10 mouse cellular contexts compared by ENCODE assay signal in genomic region chr5:122302810-122303745, GRCm38 (mm10). TPM values are rescaled to one million over a fixed set of nuclear protein-coding genes. Genes with fewer than 3 reads are reported as not detected.
DNase-seq lines count a peak whose midpoint lies in the region; ATAC-seq and TF ChIP-seq lines count a peak whose summit lies in the region.
"Had no signal": no experiment of that assay in that cellular context is flagged by ENCODE, and none has a peak within 500 bp of the region (broad histone marks: within the 10 kb centered on the region; RNA-seq: fewer than 3 reads in every experiment).

No protein-coding gene starts in this region.

- H3K4me1 ChIP-seq in liver, embryonic 12.5 days, result peaks cover 46% of the 10 kb centered on the region
- peaks cover 22% of the 10 kb centered on the region for H3K4me1 ChIP-seq in intestine, embryonic 14.5 days (replicated peaks; ENCODE audit: control insufficient read depth, insufficient read depth, low read length)
- H3K4me1 ChIP-seq in small intestine, adult 2 months (ENCODE audit: control insufficient read depth, insufficient read depth, insufficient read length, low read length), result peaks cover 32% of the 10 kb centered on the region
- 0 out of 2 replicates have a peak, but pooled peaks cover 13% of the 10 kb centered on the region for H3K4me1 ChIP-seq in midbrain, embryonic 10.5 days

- peak; percentile 35; the same call in 1 of the 2 replicates for TF ChIP-seq CTCF in small intestine, adult 2 months (IDR thresholded peaks at IDR 0.05; ENCODE audit: extremely low read depth, insufficient read length, insufficient replicate concordance, low read depth, low read length)

- no peak; the same call in 1 of the 2 replicates for ATAC-seq in liver, embryonic 12.5 days
- ATAC-seq in intestine, embryonic 14.5 days (replicated peaks; ENCODE audit: low FRiP score, low TSS enrichment, low read depth), result 0 out of 2 replicates have a peak, but pooled peaks have one; percentile 47

- WGBS in liver, embryonic 12.5 days (ENCODE audit: insufficient replicate concordance), result 54% methylated on average over 17 of the region's 17 CpGs
- 60% methylated on average over 17 of the region's 17 CpGs for WGBS in intestine, embryonic 14.5 days
- WGBS in small intestine, adult 2 months, result 25% methylated on average over 17 of the region's 17 CpGs
- WGBS in midbrain, embryonic 10.5 days, result 82% methylated on average over 17 of the region's 17 CpGs

- H3K9ac ChIP-seq in liver, embryonic 12.5 days, result no peak overlapping the region
- H3K9ac ChIP-seq in intestine, embryonic 14.5 days (ENCODE audit: low read length), result no peak overlapping the region

- no peak overlapping the region for H3K4me2 ChIP-seq in liver, embryonic 12.5 days
- H3K4me2 ChIP-seq in intestine, embryonic 14.5 days (ENCODE audit: low read length), result no peak overlapping the region

- H3K27ac ChIP-seq in liver, embryonic 12.5 days, result no peak overlapping the region
- H3K27ac ChIP-seq in intestine, embryonic 14.5 days (ENCODE audit: low read depth), result 0 out of 2 replicates have a peak overlapping the region, but pooled peaks have one; percentile 7
- H3K27ac ChIP-seq in small intestine, adult 2 months (ENCODE audit: insufficient read depth, low read depth, low read length), result peak overlapping the region; percentile 79
- H3K27ac ChIP-seq in midbrain, embryonic 10.5 days (replicated peaks), result no peak overlapping the region
- H3K27ac ChIP-seq: macrophage had no signal

- peaks cover 14% of the 10 kb centered on the region for H3K36me3 ChIP-seq in liver, embryonic 12.5 days
- no peaks in the 10 kb centered on the region for H3K36me3 ChIP-seq in intestine, embryonic 14.5 days (ENCODE audit: control insufficient read depth, insufficient read depth, low read length)
- peaks cover 6% of the 10 kb centered on the region for H3K36me3 ChIP-seq in small intestine, adult 2 months (ENCODE audit: control insufficient read depth, insufficient read depth, low read length)
- H3K36me3 ChIP-seq in midbrain, embryonic 10.5 days, result peaks cover 22% of the 10 kb centered on the region

- H3K27me3 ChIP-seq in liver, embryonic 12.5 days (replicated peaks), result no peaks in the 10 kb centered on the region
- no peaks in the 10 kb centered on the region for H3K27me3 ChIP-seq in intestine, embryonic 14.5 days (replicated peaks; ENCODE audit: control insufficient read depth, insufficient read depth, low read length)
- H3K27me3 ChIP-seq in small intestine, adult 2 months (ENCODE audit: control insufficient read depth, insufficient read depth, low read length), result no peaks in the 10 kb centered on the region
- no peaks in the 10 kb centered on the region for H3K27me3 ChIP-seq in midbrain, embryonic 10.5 days (ENCODE audit: low read depth, poor library complexity, severe bottlenecking)

- H3K9me3 ChIP-seq in liver, embryonic 12.5 days (replicated peaks), result no peaks in the 10 kb centered on the region
- no peaks in the 10 kb centered on the region for H3K9me3 ChIP-seq in intestine, embryonic 14.5 days (ENCODE audit: control insufficient read depth, low read length)
- no peaks in the 10 kb centered on the region for H3K9me3 ChIP-seq in midbrain, embryonic 10.5 days (replicated peaks)

- no peak overlapping the region for H3K4me3 ChIP-seq in liver, embryonic 12.5 days
- H3K4me3 ChIP-seq in intestine, embryonic 14.5 days (ENCODE audit: low read depth, low read length), result no peak overlapping the region
- 0 out of 2 replicates have a peak overlapping the region, but pooled peaks have one; percentile 2 for H3K4me3 ChIP-seq in small intestine, adult 2 months (ENCODE audit: low read depth, low read length)
- H3K4me3 ChIP-seq in midbrain, embryonic 10.5 days, result no peak overlapping the region

- no peak for TF ChIP-seq POLR2A in small intestine, adult 2 months (IDR thresholded peaks at IDR 0.05; ENCODE audit: low read depth, low read length)

- DNase-seq in adrenal gland, postnatal 14 days, result peak; percentile 55
- DNase-seq in adrenal gland, adult 8-10 months, result no peak
- DNase-seq in liver, result peak; percentile 32
- peak; percentile 58 for DNase-seq in intestine, embryonic 14.5 days (ENCODE audit: low spot score)
- DNase-seq in cerebellum, adult 18-20 months, result no peak
- DNase-seq in midbrain, embryonic 10.5 days (ENCODE audit: low spot score), result no peak
- DNase-seq: gastrocnemius, postnatal 25 days had no signal

RNA-seq across cellular contexts. Expression of gene Pptc7, which starts 18.9 kb away (rescaled TPM):
- 42.4 and 44.7 TPM in 2 replicates for total RNA-seq in adrenal gland, postnatal 14 days (2021)
- 10 to 100 TPM; 65.9 to 69.7 (median 68.8) TPM for total RNA-seq in adrenal gland, adult 8-10 months (2022)
- polyA plus RNA-seq in liver, embryonic 12.5 days (2016; fragmentation: Nextera tagmentation; extraction: Ambion mirVana), result 6.1 and 6.8 TPM in 2 replicates
- polyA plus RNA-seq in intestine, embryonic 14.5 days (2014; fragmentation: Nextera tagmentation; extraction: Ambion mirVana), result 10.2 and 10.8 TPM in 2 replicates
- polyA plus RNA-seq in small intestine, adult 2 months (2012; rRNA removed), result 12.5 and 20.1 TPM in 2 replicates
- polyA plus RNA-seq in midbrain, embryonic 10.5 days (2016; fragmentation: Nextera tagmentation; extraction: Ambion mirVana), result 7.3 and 7.7 TPM in 2 replicates

RNA-seq across cellular contexts. Expression of gene Tctn1, which starts 38.8 kb away (rescaled TPM):
- total RNA-seq in adrenal gland, postnatal 14 days (2021), result 12.7 and 14.5 TPM in 2 replicates
- total RNA-seq in adrenal gland, adult 8-10 months (2022), result 10 to 100 TPM; 14.8 to 34.9 (median 23.1) TPM
- 1.2 and 1.7 TPM in 2 replicates for polyA plus RNA-seq in liver, embryonic 12.5 days (2016; fragmentation: Nextera tagmentation; extraction: Ambion mirVana)
- polyA plus RNA-seq in intestine, embryonic 14.5 days (2014; fragmentation: Nextera tagmentation; extraction: Ambion mirVana), result 4.2 and 4.4 TPM in 2 replicates
- polyA plus RNA-seq in small intestine, adult 2 months (2012; rRNA removed), result 5.8 and 12.5 TPM in 2 replicates
- 5.9 and 6.4 TPM in 2 replicates for polyA plus RNA-seq in midbrain, embryonic 10.5 days (2016; fragmentation: Nextera tagmentation; extraction: Ambion mirVana)

RNA-seq across cellular contexts. Expression of gene Rad9b, which starts 51.0 kb away (rescaled TPM):
- 3.2 and 4.0 TPM in 2 replicates for total RNA-seq in adrenal gland, postnatal 14 days (2021)
- total RNA-seq in adrenal gland, adult 8-10 months (2022), result 1 to 10 TPM; 2.4 to 5.4 (median 4.5) TPM
- polyA plus RNA-seq in liver, embryonic 12.5 days (2016; fragmentation: Nextera tagmentation; extraction: Ambion mirVana), result 4.7 and 6.1 TPM in 2 replicates
- 10.7 and 11.3 TPM in 2 replicates for polyA plus RNA-seq in intestine, embryonic 14.5 days (2014; fragmentation: Nextera tagmentation; extraction: Ambion mirVana)
- polyA plus RNA-seq in small intestine, adult 2 months (2012; rRNA removed), result 0.39 and 0.98 TPM in 2 replicates
- polyA plus RNA-seq in midbrain, embryonic 10.5 days (2016; fragmentation: Nextera tagmentation; extraction: Ambion mirVana), result 9.5 and 11.5 TPM in 2 replicates

RNA-seq across cellular contexts. Expression of gene Vps29, which starts 51.1 kb away (rescaled TPM):
- 127 TPM in 2 replicates for total RNA-seq in adrenal gland, postnatal 14 days (2021)
- total RNA-seq in adrenal gland, adult 8-10 months (2022), result 100 to 1,000 TPM; 147 to 170 (median 156) TPM
- 133 and 137 TPM in 2 replicates for polyA plus RNA-seq in liver, embryonic 12.5 days (2016; fragmentation: Nextera tagmentation; extraction: Ambion mirVana)
- polyA plus RNA-seq in intestine, embryonic 14.5 days (2014; fragmentation: Nextera tagmentation; extraction: Ambion mirVana), result 243 and 254 TPM in 2 replicates
- polyA plus RNA-seq in small intestine, adult 2 months (2012; rRNA removed), result 31.4 and 36.6 TPM in 2 replicates
- 218 and 220 TPM in 2 replicates for polyA plus RNA-seq in midbrain, embryonic 10.5 days (2016; fragmentation: Nextera tagmentation; extraction: Ambion mirVana)

Comparison
In these comparisons a context has a peak if more than half of its experiments do, and no peak if none do; other contexts are left out.
1. DNase-seq: peak in adrenal gland, postnatal 14 days (single experiment), liver (single experiment) and intestine, embryonic 14.5 days (single experiment); none in adrenal gland, adult 8-10 months (single experiment), cerebellum, adult 18-20 months (0 of 2) and midbrain, embryonic 10.5 days (single experiment).
2. H3K27ac ChIP-seq: peak in intestine, embryonic 14.5 days (single experiment) and small intestine, adult 2 months (single experiment); none in liver, embryonic 12.5 days (single experiment) and midbrain, embryonic 10.5 days (single experiment).